Mouse (Mus musculus) forebrain, embryonic 12.5 days (tissue): Measurements from ENCODE around the gene Gm17361. TPM values are rescaled to one million over a fixed set of nuclear protein-coding genes. Genes with fewer than 3 reads are reported as not detected.
"Not testable (repeated sequence)": the region's sequence is repeated elsewhere in the genome, so short reads cannot be mapped to it uniquely, and the experiment has no call there.

ENCODE experiments used
- ATAC-seq: fragments of 200-750 bp; cut with Nextera tagmentation; 2 replicates; pipeline ENCODE4 v1.8.0; 2017; ENCODE audit warnings: moderate TSS enrichment; ENCODE audit not compliant: low FRiP score
- H3K27ac ChIP-seq: fragments of 300-500 bp; sonication (generic); 2 replicates; pipeline ENCODE4 v1.5.1; 2016; ENCODE audit warnings: mild to moderate bottlenecking
- H3K27me3 ChIP-seq: fragments of 300-500 bp; sonication (generic); 2 replicates; pipeline ENCODE4 v1.6.1; 2016; ENCODE audit warnings: mild to moderate bottlenecking
- H3K36me3 ChIP-seq: fragments of 300-500 bp; sonication (generic); replicated peaks from 2 replicates; pipeline ENCODE4 v1.6.1; 2016; ENCODE audit warnings: mild to moderate bottlenecking
- H3K4me1 ChIP-seq: fragments of 300-500 bp; sonication (generic); 2 replicates; pipeline ENCODE4 v1.6.1; 2016
- H3K4me2 ChIP-seq: fragments of 300-500 bp; sonication (generic); 2 replicates; pipeline ENCODE4 v1.6.1; 2016; ENCODE audit warnings: mild to moderate bottlenecking, moderate library complexity
- H3K4me3 ChIP-seq: fragments of 300-500 bp; sonication (generic); replicated peaks from 2 replicates; pipeline ENCODE4 v1.5.1; 2016; ENCODE audit warnings: mild to moderate bottlenecking
- H3K9ac ChIP-seq: fragments of 300-500 bp; sonication (generic); 2 replicates; pipeline ENCODE4 v1.6.1; 2016; ENCODE audit warnings: mild to moderate bottlenecking
- H3K9me3 ChIP-seq: fragments of 300-500 bp; sonication (generic); 2 replicates; pipeline ENCODE4 v1.6.1; 2016
- WGBS: fragments of 180-500 bp; shearing (Covaris S2); methylation state at CpG from one replicate; pipeline ENCODE4 v1.1.7; 2016; 5-methylcytosine and 5-hydroxymethylcytosine counted together
- polyA plus RNA-seq: library from polyadenylated mRNA; unstranded; fragments of >200 nt; fragmentation: Nextera tagmentation; extraction: Ambion mirVana; gene quantifications from 2 replicates; pipeline ENCODE4 v1.2.1, GENCODE M21; 2016

The Gm17361 gene
- polyA plus RNA-seq, result not detected in 2 replicates

GRCm38 (mm10) chrX:125003863-125004262 lies at the start of gene Gm17361:
TSS of gene Gm17361 (plus strand) at chrX:125004163.
- WGBS, result no CpG with 5 or more reads among the region's 4 CpGs
- H3K9me3 ChIP-seq, H3K4me3 ChIP-seq, H3K36me3 ChIP-seq, H3K27me3 ChIP-seq, H3K27ac ChIP-seq, H3K4me2 ChIP-seq, H3K4me1 ChIP-seq, H3K9ac ChIP-seq, ATAC-seq: not testable (repeated sequence)
